Mouse (Mus musculus) right cerebral cortex, postnatal 14 days (tissue): ENCODE results near the gene Pramel5.
"Not testable (repeated sequence)": the region's sequence is repeated elsewhere in the genome, so short reads cannot be mapped to it uniquely, and the experiment has no call there.

Experiments used
- DNase-seq: peaks from one replicate; pipeline ENCODE4 v3.0.0; 2022

Gene Pramel5

GRCm38 (mm10) chr4:144280388-144280787, at the start of gene Pramel5:
Gene Pramel5, minus strand, starts transcription at chr4:144280488.
- DNase-seq: not testable (repeated sequence)

- not testable (repeated sequence) for DNase-seq
Measured at GRCm38 (mm10) chr4:144329949-144330348, 49.7 kb upstream of the Pramel5 start, which contains the start of gene Gm13128. Gene Gm13128, plus strand, starts transcription at chr4:144330249.

- not testable (repeated sequence) for DNase-seq
Measured at GRCm38 (mm10) chr4:144312666-144313460, 32.6 kb upstream of the Pramel5 start.

- DNase-seq: not testable (repeated sequence)
Measured at GRCm38 (mm10) chr4:144299414-144299813, 19.1 kb upstream of the Pramel5 start.

DNA sequence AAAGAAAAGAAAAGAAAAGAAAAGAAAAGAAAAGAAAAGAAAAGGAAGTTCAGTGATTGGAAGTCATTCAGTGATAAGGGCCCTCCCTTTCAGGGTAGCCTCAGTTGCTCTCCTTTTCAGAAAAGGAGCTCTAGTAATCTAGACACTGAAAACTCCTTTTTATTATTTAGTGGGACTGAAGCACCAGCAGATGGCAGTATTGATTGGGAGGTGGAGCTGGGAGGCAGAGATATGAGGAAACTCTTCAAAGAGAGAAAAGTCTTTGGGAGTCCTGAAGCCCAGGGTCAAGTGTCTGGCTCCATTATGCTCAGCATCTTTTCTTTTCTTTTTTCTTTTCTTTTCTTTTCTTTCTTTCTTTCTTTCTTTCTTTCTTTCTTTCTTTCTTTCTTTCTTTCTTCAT, 25.5 kb downstream of the Pramel5 start:
- not testable (repeated sequence) for DNase-seq
